Mouse (Mus musculus) heart, adult 2 months (tissue): ENCODE data around the gene Slc35f3. TPM values are rescaled to one million over a fixed set of nuclear protein-coding genes. Genes with fewer than 3 reads are reported as not detected.

Experiments
- DNase-seq, 2 experiments: peaks; one replicate each; pipeline ENCODE4 v3.0.0; 2021
- H3K27ac ChIP-seq: fragments of 200-600 bp; 2 replicates; pipeline ENCODE4 v1.8.1; 2022
- H3K27me3 ChIP-seq: fragments of 200-500 bp; 2 replicates; pipeline ENCODE4 v1.6.1; 2012; ENCODE audit warnings: mild to moderate bottlenecking, low read length, inconsistent platforms, mixed read lengths; ENCODE audit not compliant: control insufficient read depth, insufficient read depth
- H3K36me3 ChIP-seq: fragments of 200-500 bp; 2 replicates; pipeline ENCODE4 v1.6.1; 2012; ENCODE audit warnings: low read length, inconsistent platforms; ENCODE audit not compliant: control insufficient read depth, insufficient read depth
- H3K4me1 ChIP-seq: fragments of 200-500 bp; 2 replicates; pipeline ENCODE4 v1.6.1; 2011; ENCODE audit warnings: low read length; ENCODE audit not compliant: control insufficient read depth, insufficient read depth
- H3K4me3 ChIP-seq: fragments of 200-600 bp; 2 replicates; pipeline ENCODE4 v1.8.1; 2022
- H3K79me2 ChIP-seq: fragments of 200-500 bp; replicated peaks from 2 replicates; pipeline ENCODE4 v1.6.1; 2012; ENCODE audit warnings: mild to moderate bottlenecking, inconsistent platforms, low read length, moderate library complexity, mixed read lengths; ENCODE audit not compliant: control insufficient read depth, insufficient read depth
- H3K9ac ChIP-seq: fragments of 200-500 bp; 2 replicates; pipeline ENCODE4 v1.6.1; 2012; ENCODE audit warnings: low read depth, mild to moderate bottlenecking, control low read depth, inconsistent platforms, low read length, mixed read lengths
- CTCF ChIP-seq: fragments of 200-600 bp; IDR thresholded peaks from 2 replicates; pipeline ENCODE4 v1.8.1; 2022; ENCODE audit warnings: antibody characterized with exemption, mild to moderate bottlenecking, moderate library complexity
- EP300 ChIP-seq: fragments of 200-500 bp; IDR thresholded peaks from 2 replicates; pipeline ENCODE4 v1.6.1; 2011; ENCODE audit warnings: low read depth, low read length, control low read depth; ENCODE audit not compliant: insufficient read depth
- POLR2A ChIP-seq: fragments of 200-500 bp; IDR thresholded peaks from 2 replicates; pipeline ENCODE4 v1.6.1; 2011; ENCODE audit warnings: mild to moderate bottlenecking, low read depth, low read length, control low read depth; ENCODE audit not compliant: insufficient read depth
- WGBS: fragments of 180-500 bp; shearing (Covaris S2); methylation state at CpG from one replicate; pipeline ENCODE4 v1.1.7; 2018; 5-methylcytosine and 5-hydroxymethylcytosine counted together
- intact Hi-C: fragments of 180-260 bp; cut with DNase I; formaldehyde crosslinking; loops from one replicate; pipeline ENCODE4 v1.15.1; 2025
- long read RNA-seq: library from polyadenylated mRNA; stranded (forward); transcript quantifications from one replicate; pipeline ENCODE4 v2.0.0, GENCODE M21; 2021
- polyA plus RNA-seq: library from polyadenylated mRNA; depleted of rRNA; stranded (reverse); fragments of >200 nt; gene quantifications from 2 replicates; pipeline ENCODE4 v1.2.3, GENCODE M21; 2012; rRNA removed
- total RNA-seq, 2 experiments: library from RNA; stranded (reverse); gene quantifications; 2 replicates each; pipeline ENCODE4 v1.2.3; 2021

Slc35f3 gene
- total RNA-seq (not detected), polyA plus RNA-seq (not detected in 2 replicates)
- long read RNA-seq, result 0 reads

- Histone ChIP-seq H3K36me3 (no peaks in the 10 kb centered on the region), H3K9ac (no peak within 1 kb of the TSS), H3K27ac (no peak within 1 kb of the TSS), H3K4me3 (peak within 1 kb of the TSS; percentile 27; the same call in 1 of the 2 replicates), H3K27me3 (peaks cover 9% of the 10 kb centered on the region), H3K4me1 (no peaks in the 10 kb centered on the region), H3K79me2 (no peaks in the 10 kb centered on the region)
- peak in 1 of 2 experiments; percentile 18 for DNase-seq
- 3% methylated on average over 60 of the region's 72 CpGs for WGBS
- intact Hi-C loops, result no loop called here
- TF ChIP-seq CTCF (no peak), POLR2A (no peak)
Measured at GRCm38 (mm10) chr8:126298296-126299093, at the start of gene Slc35f3. Slc35f3 (plus strand) TSS chr8:126298558.

DNA sequence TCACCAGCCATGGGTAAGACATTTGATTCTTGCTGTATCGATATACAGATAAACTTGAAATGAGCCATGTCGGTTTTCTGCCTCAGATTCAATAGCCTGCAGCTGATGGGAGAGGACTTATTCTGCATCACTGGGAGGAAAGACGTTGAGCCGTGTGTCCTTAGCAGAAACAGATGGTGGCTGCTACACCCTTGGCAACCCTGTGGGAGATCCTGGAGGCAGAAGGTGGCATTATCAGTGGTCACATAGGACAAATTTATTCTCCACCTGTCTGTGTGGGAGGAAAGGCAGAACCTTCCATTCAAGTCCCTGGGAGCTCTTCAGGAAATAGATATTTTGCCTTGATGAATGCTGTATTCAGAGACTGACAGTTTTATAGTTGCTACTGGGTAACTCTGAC is 47.9 kb upstream of the Slc35f3 start:
- Histone ChIP-seq H3K27me3 (no peaks in the 10 kb centered on the region), H3K4me1 (no peaks in the 10 kb centered on the region), H3K36me3 (no peaks in the 10 kb centered on the region), H3K27ac (no peak overlapping the region), H3K9ac (no peak overlapping the region), H3K79me2 (no peaks in the 10 kb centered on the region), H3K4me3 (no peak overlapping the region)
- 73% methylated on average over 4 of the region's 4 CpGs for WGBS
- intact Hi-C loops, result loop anchor here (10.0 kb wide), 1 partner anchor 134 kb away; no protein-coding TSS in a partner anchor
- DNase-seq, result no peak
- TF ChIP-seq CTCF (no peak), POLR2A (no peak), EP300 (no peak)

DNA sequence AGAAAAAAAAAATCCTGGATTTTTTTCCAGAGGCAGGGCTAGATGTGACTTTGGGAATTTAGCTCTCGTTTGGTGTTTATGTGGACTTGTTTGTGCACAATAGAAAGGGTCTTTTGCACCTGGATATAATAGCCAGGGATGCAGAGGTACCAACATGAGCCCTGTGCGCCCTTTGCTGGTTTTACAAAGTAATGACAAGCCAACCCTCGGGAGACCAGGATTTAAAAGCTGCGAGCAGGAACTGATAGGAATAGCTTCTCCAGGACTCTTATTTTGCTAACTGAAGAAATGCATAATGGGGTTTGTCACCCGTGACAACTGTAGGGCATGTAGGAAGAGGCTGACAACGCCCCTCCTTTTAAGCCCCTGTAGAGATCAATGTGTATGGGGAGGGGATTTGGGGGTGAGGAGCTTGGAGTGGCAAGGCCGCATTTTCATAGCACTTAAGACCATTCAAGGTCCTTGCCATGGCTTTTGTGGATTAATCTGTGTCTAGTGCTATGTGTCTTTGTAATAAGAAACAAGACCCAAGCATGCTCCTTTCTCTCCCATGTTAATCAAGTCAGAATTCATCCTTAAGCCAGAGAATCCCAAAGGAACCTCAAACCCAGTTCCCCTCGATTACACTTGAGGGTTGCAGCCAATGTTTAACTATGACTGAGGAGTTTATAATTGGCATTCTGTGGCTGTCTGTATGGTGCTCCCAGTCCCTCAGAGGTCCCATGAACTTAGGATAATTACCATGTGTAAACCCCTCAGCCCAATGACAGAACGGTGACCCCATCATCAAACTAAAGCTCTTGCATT is 41.6 kb upstream of the Slc35f3 start:
- Histone ChIP-seq H3K79me2 (no peaks in the 10 kb centered on the region), H3K4me3 (no peak overlapping the region), H3K4me1 (no peaks in the 10 kb centered on the region; the same call in 1 of the 2 replicates), H3K27me3 (no peaks in the 10 kb centered on the region), H3K9ac (no peak overlapping the region), H3K36me3 (no peaks in the 10 kb centered on the region), H3K27ac (no peak overlapping the region)
- TF ChIP-seq EP300 (no peak), CTCF (peak; percentile 15; the same call in 1 of the 2 replicates), POLR2A (no peak)
- intact Hi-C loops, result loop anchor here (10.0 kb wide), 1 partner anchor 128 kb away; no protein-coding TSS in a partner anchor
- no peak for DNase-seq
- WGBS, result 47% methylated on average over 9 of the region's 9 CpGs

DNA sequence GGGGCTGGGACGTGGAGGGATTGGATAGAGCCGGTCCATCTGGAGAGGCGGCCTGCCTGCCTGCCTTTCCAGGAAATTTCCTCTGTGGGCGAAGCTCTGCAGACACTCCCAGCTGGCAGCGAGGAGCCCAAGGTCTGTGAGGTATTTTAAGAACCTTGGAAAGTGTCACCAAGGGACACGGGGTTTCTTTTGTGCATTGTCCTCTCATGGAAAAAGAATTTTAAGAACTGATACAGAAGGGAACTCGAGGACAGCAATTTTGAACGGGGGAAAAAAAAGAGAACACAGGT is 41.0 kb upstream of the Slc35f3 start:
- H3K27me3 ChIP-seq, result no peaks in the 10 kb centered on the region
- no peaks in the 10 kb centered on the region for H3K36me3 ChIP-seq
- DNase-seq, result peak in 1 of 2 experiments; percentile 6
- no peaks in the 10 kb centered on the region for H3K79me2 ChIP-seq
- no peak overlapping the region for H3K9ac ChIP-seq
- intact Hi-C loops, result loop anchor here (10.0 kb wide), 1 partner anchor 127 kb away; no protein-coding TSS in a partner anchor
- H3K27ac ChIP-seq, result no peak overlapping the region
- TF ChIP-seq POLR2A (no peak), CTCF (no peak), EP300 (no peak)
- H3K4me3 ChIP-seq, result no peak overlapping the region
- no peaks in the 10 kb centered on the region; the same call in 1 of the 2 replicates for H3K4me1 ChIP-seq
- 34% methylated on average over 8 of the region's 8 CpGs for WGBS

DNA sequence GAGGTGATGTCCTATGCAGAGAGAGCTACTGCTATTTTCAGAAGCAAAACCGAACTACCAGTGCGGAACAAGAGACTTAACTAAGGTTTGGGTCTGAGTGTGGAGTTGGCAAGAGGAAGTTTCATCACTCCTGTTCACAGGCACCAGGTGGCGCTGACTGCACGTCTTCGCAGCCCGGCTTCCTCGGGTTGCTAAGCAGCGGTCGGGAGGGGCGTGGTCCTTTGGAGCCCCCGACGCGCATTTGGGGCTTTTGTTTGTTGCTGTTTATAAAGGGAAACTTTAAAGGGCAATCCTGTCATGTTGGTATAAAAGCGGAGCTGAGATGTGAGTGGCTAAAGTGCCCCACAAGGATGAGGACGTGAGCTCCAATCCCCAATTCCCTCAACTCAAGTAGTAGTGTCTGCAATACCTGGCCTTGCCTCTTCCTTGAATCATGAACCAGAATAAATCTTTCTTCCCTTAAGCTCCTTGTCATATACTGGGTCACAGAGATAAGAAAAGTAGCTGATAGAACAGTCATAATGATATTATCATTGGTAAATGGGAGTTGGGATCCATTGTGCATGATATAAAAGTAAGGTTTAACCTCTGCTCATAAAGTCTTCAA is 40.1 kb upstream of the Slc35f3 start:
- peak; percentile 42 to 65 for DNase-seq
- H3K36me3 ChIP-seq, result no peaks in the 10 kb centered on the region
- H3K4me1 ChIP-seq, result no peaks in the 10 kb centered on the region; the same call in 1 of the 2 replicates
- intact Hi-C loops, result loop anchor here (10.0 kb wide), 1 partner anchor 127 kb away; no protein-coding TSS in a partner anchor
- no peak overlapping the region for H3K27ac ChIP-seq
- 6% methylated on average over 15 of the region's 15 CpGs for WGBS
- TF ChIP-seq POLR2A (no peak), CTCF (peak; percentile 77)
- H3K79me2 ChIP-seq, result no peaks in the 10 kb centered on the region
- no peak overlapping the region for H3K4me3 ChIP-seq
- H3K27me3 ChIP-seq, result no peaks in the 10 kb centered on the region
- no peak overlapping the region for H3K9ac ChIP-seq
